Mouse (Mus musculus) layer of hippocampus, adult 2 months (tissue): ENCODE data around the gene Pde1b. TPM values are rescaled to one million over a fixed set of nuclear protein-coding genes. Genes with fewer than 3 reads are reported as not detected.

Experiments used
- DNase-seq, 2 experiments: peaks; one replicate each; pipeline ENCODE4 v3.0.0; 2022; ENCODE audit warnings: low spot score in 2 of 2
- H3K27ac ChIP-seq: fragments of 200-600 bp; 2 replicates; pipeline ENCODE4 v1.8.1; 2022
- H3K4me3 ChIP-seq: fragments of 200-600 bp; 2 replicates; pipeline ENCODE4 v1.8.1; 2022; ENCODE audit warnings: mild to moderate bottlenecking
- CTCF ChIP-seq: fragments of 200-600 bp; conservative IDR thresholded peaks from 2 replicates; pipeline ENCODE4 v1.8.1; 2022; ENCODE audit warnings: antibody characterized with exemption, mild to moderate bottlenecking, moderate library complexity
- total RNA-seq, 2 experiments: library from RNA; stranded (reverse); gene quantifications; 2 replicates each; pipeline ENCODE4 v1.2.3; 2021

The Pde1b gene
- total RNA-seq, 2 experiments from 2014 or later = 109 to 117 TPM

- peak overlapping the region; percentile 37; the same call in 1 of the 2 replicates for H3K27ac ChIP-seq
- TF ChIP-seq CTCF = no peak
- no peak for DNase-seq
- no peak overlapping the region for H3K4me3 ChIP-seq
Measured at GRCm38 (mm10) chr15:103514914-103515313, 12.1 kb downstream of the Pde1b start.

- Histone ChIP-seq H3K27ac (peak overlapping the region; percentile 51; the same call in 1 of the 2 replicates), H3K4me3 (no peak overlapping the region)
- no peak for DNase-seq
- TF ChIP-seq CTCF = no peak
Measured at GRCm38 (mm10) chr15:103518600-103519385, 16.0 kb downstream of the Pde1b start.

DNA sequence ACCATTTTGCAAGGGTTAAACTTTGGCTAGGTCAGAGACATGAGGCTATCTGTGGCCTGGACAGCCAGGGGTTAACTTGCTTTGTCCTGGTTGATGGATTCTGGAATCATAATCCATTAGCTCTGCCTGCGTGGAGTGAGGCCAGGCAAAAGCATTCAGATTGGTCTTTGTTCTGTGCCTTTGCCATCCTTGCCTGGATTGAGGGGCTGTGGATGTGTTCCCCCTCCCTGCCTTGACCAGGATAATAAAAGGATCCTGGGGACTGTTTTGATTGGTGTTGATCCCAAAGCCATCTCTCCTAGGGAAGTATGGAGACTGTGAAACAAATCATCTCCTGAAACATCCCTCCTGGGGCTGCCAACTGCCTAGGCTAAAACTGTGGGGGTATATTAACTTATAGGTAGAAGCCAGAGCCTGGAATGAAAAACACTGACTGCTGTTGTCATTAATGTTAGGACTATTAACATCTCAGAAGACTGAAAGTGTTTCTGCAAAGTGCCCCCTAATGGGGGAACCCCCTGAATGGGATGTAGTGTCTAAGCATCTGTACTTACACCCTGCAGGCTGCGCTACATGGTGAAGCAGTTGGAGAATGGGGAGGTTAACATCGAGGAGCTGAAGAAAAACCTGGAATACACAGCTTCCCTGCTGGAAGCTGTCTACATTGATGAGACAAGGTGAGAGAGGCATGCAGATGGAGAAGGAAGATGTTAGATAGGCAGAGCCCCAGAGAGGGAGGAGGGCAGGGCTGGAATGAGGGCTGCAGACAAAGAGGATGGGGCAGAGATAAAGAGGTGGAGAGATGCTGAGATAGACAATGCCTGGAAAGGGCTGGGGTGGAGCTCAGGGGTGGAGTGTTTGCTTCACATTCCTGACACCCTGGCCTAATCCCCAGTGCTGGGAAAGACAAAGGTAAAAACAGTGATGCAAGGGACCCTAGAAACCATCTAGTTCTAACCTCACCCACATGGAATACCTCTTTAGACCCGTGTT is 16.8 kb downstream of the Pde1b start:
- H3K27ac ChIP-seq = peak overlapping the region; percentile 51; the same call in 1 of the 2 replicates
- no peak for TF ChIP-seq CTCF
- no peak for DNase-seq
- no peak overlapping the region for H3K4me3 ChIP-seq

DNA sequence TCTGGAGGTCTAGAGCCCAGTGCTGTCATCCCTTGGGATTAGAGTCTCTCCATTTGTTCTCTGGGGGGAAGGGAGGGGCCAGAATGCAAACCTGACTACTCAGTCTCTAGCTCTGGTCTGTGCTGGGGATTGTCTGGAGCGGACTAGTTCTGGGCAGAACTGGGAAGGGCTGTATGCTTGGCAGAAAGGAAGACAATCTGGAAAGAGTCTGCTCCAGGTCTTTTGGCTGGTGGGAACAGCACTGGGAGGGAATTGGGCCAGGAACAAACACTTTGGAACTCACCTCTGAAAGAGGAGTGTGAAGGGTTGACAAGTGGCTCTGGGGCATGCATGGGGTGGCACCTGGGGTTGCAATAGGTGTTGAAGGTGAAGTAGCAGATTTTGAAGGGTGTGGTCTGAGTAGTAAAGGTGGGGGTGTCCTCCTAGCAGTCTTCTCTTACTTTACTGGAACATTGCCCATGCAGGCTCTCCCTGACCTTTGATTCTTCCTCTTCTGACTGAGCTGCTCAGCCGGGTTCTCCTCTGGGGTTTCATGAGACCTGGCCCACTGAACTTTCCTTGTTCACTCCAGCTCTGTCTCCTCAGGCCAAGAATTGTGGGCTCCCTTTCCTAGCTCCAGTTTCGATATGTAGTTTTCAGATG is 19.7 kb downstream of the Pde1b start:
- Histone ChIP-seq H3K27ac (peak overlapping the region; percentile 77), H3K4me3 (no peak overlapping the region)
- no peak for DNase-seq
- TF ChIP-seq CTCF = no peak

- peak overlapping the region; percentile 77 for H3K27ac ChIP-seq
- no peak for DNase-seq
- no peak overlapping the region for H3K4me3 ChIP-seq
- TF ChIP-seq CTCF = no peak
Measured at GRCm38 (mm10) chr15:103523156-103523555, 20.3 kb downstream of the Pde1b start.

DNA sequence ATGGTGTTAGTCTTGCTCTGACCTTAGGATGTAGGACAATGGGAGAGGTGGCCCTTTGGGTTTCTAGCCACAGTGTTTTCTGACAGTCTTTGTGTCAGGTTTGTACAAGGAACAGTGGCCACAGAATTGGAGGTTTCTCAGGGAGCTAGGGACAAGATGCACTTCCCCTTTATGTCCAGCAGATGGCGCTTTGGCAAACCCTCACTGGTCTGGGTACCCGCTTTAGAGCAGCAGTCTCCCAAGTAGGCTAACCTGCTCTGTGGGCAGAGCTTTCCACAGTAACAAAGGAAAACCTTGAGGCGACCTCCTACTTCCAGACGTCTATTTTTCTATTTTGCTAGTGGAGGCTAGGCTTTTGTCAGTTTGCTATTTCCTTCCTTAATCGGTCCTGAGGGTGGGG is 27.5 kb downstream of the Pde1b start:
- TF ChIP-seq CTCF = peak; percentile 99
- DNase-seq = peak; percentile 73 to 75
- peak overlapping the region; percentile 55; the same call in 1 of the 2 replicates for H3K27ac ChIP-seq
- H3K4me3 ChIP-seq = no peak overlapping the region

GRCm38 (mm10) chr15:103534054-103534620 is 31.3 kb downstream of the Pde1b start:
- TF ChIP-seq CTCF = no peak
- Histone ChIP-seq H3K27ac (peak overlapping the region; percentile 63; the same call in 1 of the 2 replicates), H3K4me3 (no peak overlapping the region)
- DNase-seq = peak in 1 of 2 experiments; percentile 9

GRCm38 (mm10) chr15:103535030-103535429 is 32.2 kb downstream of the Pde1b start:
- Histone ChIP-seq H3K27ac (peak overlapping the region; percentile 63), H3K4me3 (no peak overlapping the region)
- no peak for TF ChIP-seq CTCF
- peak in 1 of 2 experiments; percentile 11 for DNase-seq

DNA sequence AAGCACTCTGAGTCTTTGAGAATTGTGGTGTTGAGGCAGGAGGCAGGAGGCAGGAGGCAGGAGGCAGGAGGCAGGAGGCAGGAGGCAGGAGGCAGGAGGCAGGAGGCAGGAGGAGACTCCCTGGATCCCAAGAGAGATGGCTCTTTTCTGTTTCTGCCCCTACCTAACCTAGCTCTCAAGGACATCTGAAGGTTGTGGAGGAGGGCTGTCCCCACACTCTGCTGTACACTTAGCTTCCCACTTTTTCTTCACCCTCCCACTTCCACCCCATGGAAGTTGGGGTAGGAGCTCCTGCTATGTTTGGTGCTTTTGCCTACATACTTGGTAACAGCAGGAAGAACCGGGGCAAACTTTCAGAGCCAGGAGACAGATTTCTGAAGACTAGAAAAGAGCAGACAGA is 33.0 kb downstream of the Pde1b start:
- DNase-seq = no peak
- no peak for TF ChIP-seq CTCF
- peak overlapping the region; percentile 24; the same call in 1 of the 2 replicates for H3K4me3 ChIP-seq
- peak overlapping the region; percentile 63; the same call in 1 of the 2 replicates for H3K27ac ChIP-seq

DNA sequence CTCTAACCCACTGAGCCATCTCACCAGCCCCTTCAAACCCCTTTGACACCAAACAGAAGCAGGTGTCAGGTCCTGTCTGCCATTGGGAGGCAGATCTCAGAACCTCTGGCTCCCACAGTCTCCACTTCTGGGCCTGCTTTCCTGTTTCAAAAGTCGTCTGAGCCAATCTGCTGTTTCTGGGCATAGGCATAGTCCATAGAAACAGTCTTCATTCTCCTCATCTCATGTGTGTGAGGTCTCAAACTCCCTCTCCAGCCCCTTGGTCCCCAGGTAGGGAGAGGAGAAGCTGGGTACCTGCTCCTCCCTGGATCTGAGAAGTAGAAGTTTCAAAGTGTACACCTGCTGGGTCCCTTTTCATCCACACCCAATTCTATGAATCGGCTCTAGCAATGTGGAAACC is 33.6 kb downstream of the Pde1b start:
- Histone ChIP-seq H3K4me3 (peak overlapping the region; percentile 68), H3K27ac (peak overlapping the region; percentile 93)
- no peak for TF ChIP-seq CTCF
- no peak for DNase-seq

GRCm38 (mm10) chr15:103537011-103537821 is 34.4 kb downstream of the Pde1b start:
- DNase-seq = peak; percentile 69 to 72
- peak overlapping the region; percentile 93 for H3K27ac ChIP-seq
- TF ChIP-seq CTCF = no peak

DNA sequence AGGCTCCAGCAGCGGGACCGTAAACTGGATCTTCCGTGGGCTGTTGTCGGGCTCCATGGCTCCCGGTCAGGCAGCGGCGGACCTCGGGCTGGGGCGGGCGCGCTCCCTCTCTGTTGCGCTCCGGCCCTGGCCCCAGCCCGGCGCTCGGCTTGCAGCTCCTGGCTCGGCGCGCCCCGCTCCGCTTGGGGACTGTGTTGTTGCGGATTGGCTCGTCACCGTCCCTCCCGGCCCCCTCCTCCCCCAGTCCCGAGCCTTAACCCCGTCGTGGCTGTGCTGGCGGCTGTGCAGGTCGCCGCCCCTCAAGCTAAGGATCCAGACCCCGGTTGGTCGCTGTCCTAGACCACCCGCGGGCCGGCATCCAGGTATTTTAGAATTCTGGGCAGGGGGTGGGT is 35.0 kb downstream of the Pde1b start, which contains the start of gene Ppp1r1a:
Gene Ppp1r1a (minus strand): TSS at position 182 of the 392 bp plus-strand sequence.
- Histone ChIP-seq H3K27ac (peak within 1 kb of the TSS; percentile 93), H3K4me3 (peak within 1 kb of the TSS; percentile 68)
- no peak for TF ChIP-seq CTCF
- DNase-seq = peak; percentile 57 to 83

More at GRCm38 (mm10) chr15:103537011-103537821, 34.4 kb downstream of the Pde1b start:
- peak overlapping the region; percentile 68 for H3K4me3 ChIP-seq
